Mouse (Mus musculus): ENCODE measurements around the gene Tfcp2l1.
A peak's percentile ranks its signal among the peaks of the same experiment; 100 is the strongest.
"Not testable (repeated sequence)": the region's sequence is repeated elsewhere in the genome, so short reads cannot be mapped to it uniquely, and the experiment has no call there.

Tfcp2l1 gene

DNA sequence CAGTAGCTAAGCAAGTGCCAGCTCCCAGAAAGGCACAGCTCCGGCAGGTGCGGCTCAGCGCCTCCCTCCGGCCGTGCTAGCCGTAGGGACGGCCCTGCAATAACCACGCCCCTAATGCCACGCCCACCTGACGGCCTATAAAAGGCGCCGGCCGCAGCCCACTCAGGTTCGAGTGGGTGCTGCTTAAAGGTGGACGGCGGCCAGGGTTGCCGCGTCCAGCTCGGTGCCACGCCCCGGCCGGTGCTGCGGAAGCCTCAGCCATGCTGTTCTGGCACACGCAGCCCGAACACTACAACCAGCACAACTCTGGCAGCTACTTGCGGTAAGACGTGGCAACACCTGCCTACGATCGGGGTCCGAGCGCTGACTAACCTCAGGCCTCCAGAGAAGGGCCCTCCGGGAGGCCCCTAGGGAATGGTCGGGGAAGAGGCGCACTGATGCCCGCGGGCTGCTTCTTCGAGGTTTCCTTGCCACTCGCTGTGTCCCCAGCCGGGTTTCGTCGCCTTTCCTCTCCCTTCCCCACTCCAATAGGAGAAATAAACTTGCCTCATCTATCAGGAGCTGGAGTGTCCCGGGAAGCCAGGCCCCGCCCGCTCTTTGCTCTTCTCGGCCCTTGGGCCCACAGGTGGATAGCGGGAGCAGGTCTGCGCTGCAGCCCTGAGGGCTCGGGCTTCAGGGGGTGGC, at the start of gene Tfcp2l1:
Gene Tfcp2l1 (plus strand): TSS at position 165 of the 684 bp plus-strand sequence.
- peak; percentile 93 for DNase-seq (ENCODE audit: low read depth, low spot score)

DNA sequence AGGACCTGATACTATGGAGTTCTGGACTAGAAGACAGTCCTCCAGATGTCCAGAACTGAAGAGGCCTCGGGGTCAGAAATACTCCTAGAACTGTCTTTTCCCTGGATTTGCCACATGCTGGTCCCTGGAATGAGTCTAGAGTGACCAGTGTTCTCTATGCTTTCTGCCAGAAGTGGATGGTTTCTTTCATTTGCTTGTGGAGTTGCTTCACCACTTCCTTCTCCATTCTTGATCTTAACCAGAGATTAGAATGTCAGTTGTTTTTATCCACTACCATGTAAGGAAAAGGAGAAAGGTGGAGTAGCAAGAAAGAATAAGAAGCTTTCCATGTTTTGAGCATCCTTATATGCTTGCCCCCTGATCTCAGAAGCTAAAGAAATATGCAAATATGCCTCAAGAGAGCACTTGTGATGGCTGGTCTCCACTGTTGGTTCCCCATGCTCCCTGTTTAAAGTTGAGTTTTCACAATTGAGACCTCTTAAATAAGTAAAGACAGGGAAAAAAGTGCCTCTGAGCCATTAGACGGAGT, 47.5 kb upstream of the Tfcp2l1 start:
- DNase-seq (ENCODE audit: low read depth, low spot score), result no peak

DNA sequence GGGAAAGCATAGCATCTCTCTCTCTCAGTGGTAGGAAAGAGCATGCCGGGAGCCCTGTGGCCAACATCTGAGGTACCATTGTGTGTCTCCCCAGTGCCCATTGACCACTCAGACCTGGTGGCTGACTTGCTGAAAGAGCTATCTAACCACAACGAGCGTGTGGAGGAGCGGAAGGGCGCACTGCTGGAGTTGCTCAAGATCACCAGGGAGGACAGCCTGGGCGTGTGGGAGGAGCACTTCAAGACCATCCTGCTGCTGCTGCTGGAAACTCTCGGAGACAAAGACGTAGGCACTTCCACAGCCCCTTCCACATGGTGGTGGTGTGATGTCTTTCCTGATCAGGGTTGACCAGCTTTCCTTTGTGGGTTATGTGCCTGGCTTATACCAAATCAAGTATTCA, 46.6 kb upstream of the Tfcp2l1 start:
- DNase-seq (ENCODE audit: low read depth, low spot score), result no peak

DNA sequence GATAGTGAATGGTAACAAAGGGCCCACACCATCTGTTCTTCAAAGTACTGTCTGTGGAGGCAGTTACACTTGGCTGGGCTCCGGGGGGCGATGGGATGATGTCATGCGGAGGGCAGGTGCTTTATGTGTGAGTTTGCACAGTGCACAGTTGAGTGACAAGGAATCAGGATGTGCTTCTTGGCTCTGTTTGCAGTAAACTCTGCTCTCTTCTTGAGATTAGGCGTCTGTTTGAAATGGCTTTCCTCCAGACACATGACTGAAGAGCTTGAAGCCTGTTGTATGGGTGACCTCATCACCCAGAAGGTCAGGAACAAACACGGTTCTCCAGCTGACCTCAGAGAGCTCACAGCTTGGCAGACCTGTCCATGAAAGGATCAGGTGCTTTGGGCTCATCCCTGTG, 38.0 kb upstream of the Tfcp2l1 start:
- DNase-seq (ENCODE audit: low read depth, low spot score), result no peak

DNA sequence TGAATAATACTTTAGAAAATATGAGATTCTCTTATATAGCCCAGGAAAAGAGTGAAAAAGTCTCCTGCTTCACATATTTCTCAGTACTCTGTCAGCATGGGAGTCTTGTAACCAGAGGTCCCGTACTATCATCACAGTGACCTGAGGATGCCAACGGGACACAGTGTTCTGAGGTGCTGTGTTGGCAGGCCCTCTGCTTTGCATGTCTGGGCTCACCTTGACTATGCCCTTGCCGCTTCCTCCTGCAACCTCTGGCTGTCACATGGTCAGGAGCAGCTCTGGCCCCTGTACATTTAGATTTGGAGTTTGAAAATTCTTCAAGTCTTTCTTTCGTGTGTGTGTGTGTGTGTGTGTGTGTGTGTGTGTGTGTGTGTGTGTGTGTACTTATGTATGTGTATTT, 34.8 kb upstream of the Tfcp2l1 start:
- DNase-seq (ENCODE audit: low read depth, low spot score), result no peak

DNA sequence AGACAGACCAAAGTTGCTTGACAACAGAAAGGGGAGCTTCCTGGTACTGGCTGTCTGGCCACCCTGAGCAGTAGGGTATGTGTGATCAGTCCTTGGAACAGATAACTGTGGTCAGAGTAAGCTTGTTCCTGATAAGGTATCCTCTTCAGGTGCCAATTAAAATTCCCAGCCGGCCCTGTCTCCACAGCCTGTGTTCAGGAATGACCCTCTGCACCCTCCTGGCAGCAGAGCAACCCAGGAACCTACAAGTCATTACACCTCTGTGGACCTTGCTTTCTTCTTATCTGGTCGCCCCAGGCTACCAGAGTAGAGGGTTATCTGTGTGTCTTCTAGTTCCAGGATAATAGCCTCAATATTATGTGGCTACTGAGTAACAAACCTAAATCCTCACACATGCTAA, 32.4 kb upstream of the Tfcp2l1 start:
- no peak for DNase-seq (ENCODE audit: low read depth, low spot score)

DNA sequence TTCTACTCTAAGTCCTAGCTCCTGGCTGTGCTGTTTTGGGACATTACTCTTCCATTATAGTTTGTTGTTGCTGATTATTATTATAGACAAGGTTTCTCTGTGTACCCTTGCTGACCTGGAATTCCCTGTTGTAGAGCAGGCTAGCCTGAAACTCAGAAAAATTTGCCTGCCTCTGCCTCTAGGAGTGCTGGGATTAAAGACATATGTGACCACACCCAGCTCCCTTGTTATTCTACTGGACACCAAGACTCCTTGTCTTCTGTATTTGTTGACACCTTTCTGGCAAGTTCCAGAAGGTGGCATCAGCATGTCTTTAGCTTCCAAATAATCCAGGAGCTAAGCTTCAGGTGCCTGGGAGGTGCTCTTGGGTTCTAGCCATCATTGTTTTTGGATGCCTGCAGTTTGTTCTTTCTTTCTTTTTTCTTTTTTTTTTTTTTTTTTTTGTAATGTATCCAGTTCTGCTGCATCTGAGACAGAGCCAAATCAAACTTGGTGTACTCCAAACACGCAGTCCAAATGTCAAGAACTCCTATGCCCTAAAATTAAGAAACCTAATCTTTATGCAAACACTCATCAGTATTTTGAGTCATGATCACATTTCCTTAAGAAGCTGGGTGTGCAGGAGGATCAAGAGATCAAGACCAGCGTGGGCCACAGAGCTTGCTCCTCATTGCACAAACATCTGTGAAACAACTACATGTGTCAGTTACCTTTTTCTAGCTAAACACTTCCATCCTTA, 30.1 kb upstream of the Tfcp2l1 start:
- DNase-seq (ENCODE audit: low read depth, low spot score), result peak; percentile 54

DNA sequence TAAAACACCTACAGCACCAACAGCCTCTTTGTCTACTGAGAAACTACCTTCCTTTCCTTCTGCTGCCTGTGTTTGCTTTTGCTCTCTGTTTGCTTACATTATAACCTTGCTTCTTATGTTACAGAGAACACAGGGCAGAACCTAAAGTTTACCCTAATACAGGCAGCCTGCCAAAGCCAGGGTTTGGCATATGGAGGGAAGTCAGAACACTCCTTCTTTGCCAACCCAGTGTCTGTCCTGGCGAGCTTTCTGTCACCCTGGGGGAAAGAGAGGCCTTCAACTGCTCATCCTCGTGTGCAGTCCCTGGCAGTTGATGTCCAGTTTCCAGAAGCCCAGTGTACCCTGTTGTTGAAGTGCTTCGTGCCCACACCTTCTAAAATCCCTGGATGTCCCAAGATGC, 29.4 kb upstream of the Tfcp2l1 start:
- DNase-seq (ENCODE audit: low read depth, low spot score), result no peak

DNA sequence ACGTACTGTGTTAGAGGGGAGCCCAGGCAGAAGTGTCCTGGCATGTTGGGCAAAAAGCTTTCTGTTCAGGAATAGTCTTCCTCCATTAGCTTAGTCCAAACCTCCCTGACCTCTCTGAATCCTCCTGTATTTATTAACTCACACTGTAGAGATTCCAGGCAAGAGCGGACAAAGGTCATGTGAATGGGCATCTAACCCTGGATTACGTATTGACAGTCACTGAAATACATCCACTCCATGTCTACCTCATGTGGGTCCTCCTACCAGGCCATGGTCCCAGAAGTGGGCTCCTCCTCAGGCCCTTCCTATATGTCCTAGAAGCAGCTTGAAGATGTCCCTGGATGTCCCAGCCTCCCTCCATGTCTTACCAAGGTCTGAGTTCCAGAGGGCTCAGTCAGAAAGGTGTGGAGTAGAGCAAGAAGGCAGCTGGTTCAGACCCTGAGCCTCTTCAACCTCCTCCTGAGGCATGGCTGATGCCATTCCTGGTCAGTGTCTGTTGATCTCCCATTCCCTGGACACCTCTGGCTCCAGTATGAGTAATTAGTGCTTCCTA, 14.0 kb upstream of the Tfcp2l1 start:
- no peak for DNase-seq (ENCODE audit: low read depth, low spot score)

DNA sequence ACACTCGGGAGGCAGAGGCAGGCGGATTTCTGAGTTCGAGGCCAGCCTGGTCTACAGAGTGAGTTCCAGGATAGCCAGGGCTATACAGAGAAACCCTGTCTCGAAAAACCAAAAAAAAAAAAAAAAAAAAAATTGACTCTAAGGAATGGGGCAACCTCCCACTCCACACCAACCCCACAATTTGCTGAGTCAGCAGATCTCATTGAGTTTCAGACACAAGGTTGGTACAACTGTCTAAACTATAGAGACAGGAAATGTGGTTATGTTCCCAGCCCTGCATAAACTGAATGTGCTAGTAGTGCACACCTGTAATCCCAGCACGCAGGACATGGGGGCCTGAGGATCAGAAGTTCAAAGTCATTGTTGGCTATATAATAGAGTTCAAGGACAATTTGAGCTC, 6.7 kb upstream of the Tfcp2l1 start:
- DNase-seq (ENCODE audit: low read depth, low spot score), result not testable (repeated sequence)

DNA sequence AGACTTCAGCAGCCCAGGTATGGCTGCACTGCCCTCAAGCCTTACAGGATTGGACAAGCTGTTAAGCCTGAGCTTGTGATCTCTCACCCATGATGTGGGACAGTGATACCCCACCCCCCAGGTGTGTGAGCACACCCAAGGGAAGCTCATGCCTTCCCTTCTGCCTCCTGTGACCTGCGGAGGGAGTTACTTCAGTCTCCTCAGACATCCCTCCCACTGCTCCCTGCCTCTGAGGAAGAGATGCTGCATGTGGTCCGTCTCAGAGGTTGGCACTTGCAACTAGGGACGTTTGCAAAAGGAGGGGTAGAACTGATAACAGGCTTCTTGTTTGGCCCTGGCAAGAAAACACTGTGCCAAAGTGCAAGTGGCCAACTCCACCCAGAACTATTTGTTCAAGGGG, 4.9 kb upstream of the Tfcp2l1 start:
- DNase-seq (ENCODE audit: low read depth, low spot score), result peak; percentile 82

DNA sequence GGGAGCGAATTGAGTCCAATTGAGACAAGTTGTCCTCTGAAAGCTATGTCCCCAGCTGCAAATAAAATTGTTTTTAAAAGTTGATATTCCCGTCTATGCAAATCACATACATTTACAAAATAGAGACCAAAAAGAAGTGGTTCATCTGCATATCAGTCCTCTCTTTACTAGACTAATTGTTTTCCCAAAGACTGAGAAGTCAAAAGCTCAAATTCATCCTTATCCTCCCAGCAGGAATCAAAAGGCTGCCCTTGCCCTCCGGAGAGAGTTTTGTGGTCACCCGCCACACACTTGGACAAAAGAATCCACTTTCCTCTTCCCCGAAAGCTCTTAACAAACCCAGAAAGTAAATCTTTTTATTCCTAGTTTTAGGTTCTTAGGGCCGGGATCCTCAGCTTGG, 2.3 kb upstream of the Tfcp2l1 start:
- peak; percentile 89 for DNase-seq (ENCODE audit: low read depth, low spot score)

DNA sequence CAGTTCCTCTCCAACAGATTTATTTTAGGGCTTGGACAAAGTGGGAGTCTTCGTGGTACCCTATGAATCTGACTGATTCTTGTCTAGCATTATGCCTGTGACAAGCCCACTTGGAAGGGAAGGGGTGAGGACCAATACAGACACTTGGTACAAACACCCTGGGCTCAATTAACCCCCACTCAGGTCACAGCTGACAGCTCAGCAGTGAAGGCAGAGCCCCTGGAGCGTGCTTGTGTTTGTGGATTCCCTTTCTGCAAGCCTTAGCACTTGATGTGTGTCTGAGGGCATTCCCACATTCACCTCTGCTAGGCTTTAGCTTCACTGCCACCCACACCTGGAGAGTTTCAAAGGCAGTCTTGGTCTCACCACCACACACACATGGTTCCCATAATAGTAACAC, 1.8 kb upstream of the Tfcp2l1 start:
- peak; percentile 82 for DNase-seq (ENCODE audit: low read depth, low spot score)

DNA sequence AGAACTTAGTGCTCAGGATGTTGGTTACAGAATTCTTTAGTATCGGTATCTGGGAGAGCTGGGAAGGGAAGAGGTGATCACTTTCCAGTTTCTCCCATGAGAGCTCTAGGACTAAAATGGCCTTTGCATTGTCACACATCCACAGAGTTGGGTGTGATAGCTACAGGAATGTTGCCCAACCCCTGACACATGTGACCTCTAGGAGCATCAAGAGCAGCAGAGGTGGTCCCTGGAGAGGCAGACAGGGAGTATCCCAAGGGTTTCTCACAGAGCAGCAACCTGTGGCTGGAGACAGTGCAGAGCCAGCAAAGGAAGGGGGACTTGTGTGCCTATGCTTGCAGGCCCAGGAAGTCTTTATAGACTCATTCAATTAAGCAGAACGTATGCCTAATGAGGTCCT, 1.3 kb upstream of the Tfcp2l1 start:
- peak; percentile 94 for DNase-seq (ENCODE audit: low read depth, low spot score)

DNA sequence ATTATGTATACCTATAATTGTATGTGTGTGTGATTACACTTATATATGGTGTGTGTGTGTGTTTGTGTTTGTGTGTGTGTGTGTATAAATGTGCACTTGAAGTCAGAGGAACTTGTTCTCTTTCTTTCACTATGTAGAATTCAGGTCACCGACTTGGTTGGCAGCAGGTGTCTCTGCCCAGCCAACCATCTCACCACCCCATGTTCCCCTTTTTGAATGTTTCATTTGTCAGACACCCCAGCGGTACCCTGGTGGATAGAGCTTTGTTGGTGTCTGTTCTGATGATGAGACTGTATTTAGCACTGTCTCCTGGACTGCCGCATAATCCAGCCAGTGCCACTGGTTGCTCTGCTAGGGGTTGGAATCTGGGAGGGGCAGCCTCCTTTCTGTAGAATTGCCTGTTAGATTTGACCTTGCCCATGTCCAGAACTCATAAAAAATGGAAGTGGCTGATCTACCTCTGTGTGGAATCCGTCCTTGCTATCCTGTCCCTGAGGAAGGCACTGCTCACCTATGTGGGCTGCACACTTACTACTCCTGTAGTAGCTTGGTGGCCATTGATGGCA, 5.8 kb downstream of the Tfcp2l1 start:
- DNase-seq (ENCODE audit: low read depth, low spot score), result peak; percentile 75

DNA sequence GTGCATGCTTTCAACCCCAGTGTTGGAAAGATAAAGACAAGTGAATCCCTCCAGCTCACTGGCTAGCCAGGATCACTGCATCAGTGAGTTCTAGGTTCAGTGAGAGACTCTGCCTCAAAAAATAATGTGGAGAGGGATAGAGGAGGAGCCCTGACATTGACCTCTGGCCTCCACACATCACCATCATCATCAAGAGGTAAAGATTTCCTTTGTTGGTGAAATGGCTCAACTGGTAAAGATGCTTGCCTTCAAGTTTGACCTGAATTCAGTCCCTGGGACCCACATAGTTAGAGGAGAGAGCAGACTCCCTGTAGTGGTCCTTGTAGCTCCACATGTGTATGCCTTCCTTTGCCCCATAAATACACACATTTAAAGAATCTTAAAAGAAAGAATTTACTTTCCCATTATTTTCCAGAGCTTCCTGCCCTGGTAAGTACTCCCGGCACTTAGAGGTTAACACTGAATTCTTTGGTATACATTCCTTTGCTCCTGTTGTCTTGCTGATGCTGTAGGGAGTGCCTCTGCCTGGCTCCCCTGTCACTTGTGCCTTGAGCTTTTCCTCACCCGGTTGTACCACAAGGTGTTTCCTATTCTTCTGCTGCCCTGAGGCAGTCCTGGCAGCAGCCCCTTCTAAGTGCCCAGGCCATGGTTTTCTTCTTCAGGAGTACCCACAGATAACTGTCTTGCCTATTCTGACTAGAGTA, 14.7 kb downstream of the Tfcp2l1 start:
- peak; percentile 93 for DNase-seq (ENCODE audit: low read depth, low spot score)

DNA sequence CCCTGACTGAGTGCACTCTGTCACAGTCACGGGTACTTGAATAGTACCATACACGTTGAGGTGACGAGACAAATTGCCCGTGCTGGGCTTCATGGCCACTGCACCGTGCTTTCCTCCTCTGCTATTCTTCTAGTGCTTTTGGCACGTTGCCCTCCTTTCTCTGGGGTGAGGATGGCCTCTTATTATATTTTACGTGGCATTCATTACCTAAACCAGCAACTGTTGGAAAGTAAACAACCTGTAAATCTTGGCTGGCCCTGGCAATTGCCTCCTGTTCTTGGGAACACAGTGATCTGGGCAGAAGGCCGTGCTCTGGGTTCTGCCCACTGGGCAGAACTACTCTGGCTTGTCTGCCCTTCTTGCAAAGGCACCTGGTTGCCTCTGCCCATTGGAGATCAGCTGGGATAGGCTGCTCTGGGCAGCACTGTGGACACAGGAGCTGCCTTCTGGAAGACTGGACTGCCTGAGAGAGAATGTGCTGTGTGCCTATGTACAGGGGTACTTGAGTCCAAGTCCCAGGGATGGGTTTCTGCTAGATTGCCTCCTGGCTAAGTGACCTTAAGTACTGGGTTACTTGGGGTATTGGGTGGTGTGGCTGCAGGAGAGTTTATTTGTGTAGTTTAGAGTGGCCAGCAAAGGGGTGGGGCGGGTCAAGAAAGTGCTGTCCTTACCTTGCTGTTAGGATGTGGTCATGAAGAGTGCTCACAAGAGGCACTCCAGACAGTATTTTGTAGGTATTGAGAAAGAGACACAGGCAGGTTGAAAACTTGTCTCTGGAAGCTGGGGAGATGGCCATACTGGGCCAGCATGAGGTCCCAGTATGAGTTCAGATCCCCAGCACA, 15.6 kb downstream of the Tfcp2l1 start:
- no peak for DNase-seq (ENCODE audit: low read depth, low spot score)

DNA sequence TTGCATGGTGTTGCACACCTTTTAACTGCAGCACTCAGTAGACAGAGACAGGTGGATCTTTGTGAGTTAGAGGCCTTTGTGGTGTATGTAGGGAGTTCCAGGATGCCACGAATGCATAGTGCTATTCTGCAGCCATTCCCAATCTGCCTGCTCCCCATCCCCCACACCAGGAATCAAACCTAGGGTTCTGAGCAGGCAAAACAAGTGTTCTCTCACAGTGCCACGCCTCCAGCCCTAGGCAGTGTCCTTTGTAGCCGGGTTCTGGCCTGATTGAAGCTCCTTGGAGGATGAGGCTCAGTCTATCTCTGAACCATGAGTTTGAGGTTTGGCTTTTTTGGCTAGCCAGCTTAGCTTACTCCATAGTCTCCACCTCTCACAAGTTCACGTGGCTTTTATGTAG, 18.0 kb downstream of the Tfcp2l1 start:
- DNase-seq (ENCODE audit: low read depth, low spot score), result peak; percentile 93

DNA sequence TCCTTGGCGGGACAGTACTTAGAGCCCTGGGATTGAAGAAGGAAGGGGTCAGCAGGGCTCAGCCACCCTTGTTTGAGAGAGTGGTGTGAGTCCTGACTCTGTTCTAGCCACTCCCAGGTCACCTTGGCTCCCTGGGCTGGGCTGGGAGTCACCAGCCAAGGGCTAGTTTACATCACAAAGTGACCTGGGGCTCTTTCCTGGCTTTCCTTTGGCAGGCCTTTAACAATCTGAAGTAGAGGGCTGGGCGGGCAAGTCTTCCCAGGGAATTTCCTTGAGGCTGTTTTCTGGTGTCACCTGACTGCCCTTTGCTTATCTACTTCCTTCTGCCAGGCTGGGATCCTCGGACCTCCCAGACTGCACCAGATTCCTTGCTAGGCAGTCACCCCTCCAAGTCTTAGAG, 20.3 kb downstream of the Tfcp2l1 start:
- peak; percentile 98 for DNase-seq (ENCODE audit: low read depth, low spot score)

DNA sequence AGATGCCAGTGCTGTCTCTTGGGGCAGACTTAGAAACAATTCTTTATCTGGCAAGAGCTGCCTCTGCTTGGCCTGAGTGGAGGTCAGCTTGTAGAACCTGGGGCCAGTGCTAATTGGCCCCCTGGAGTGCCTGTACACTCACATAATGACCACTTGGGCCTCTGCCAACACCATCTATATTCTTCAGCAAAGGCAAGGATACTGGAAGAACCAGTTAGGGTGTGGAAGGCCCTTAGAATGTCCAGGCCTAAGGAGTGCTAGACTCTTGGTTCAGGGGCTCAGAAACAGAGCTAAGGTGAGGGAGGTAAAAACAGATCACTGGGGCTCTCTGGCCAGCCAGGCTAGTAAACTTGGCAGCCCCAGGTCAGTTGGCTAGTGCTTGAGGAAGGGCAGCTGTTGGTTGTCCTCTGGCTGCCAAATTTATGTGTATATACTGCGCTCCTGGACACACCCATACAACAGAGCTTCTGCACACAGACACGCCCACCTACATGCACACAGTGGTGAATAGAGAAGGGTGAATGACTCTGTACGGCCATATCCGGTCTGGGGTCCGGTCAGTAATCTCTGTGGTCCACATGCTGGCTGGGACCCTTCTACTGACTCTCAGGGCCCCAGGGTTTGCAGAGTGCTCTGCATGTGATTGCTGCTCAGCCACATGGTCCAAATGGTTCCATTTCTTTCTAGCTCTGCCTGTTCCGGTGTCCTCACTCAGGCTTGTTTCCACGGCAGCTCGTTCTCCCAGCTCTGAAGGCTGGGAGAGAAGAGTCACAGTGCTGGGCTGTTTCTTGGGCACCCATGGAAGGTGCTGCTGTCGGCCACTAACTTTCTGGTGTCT, 22.4 kb downstream of the Tfcp2l1 start:
- peak; percentile 51 for DNase-seq (ENCODE audit: low read depth, low spot score)
